Mouse (Mus musculus) brown adipose tissue, adult 24 weeks (tissue): ENCODE results near the gene Lgi1. TPM values are rescaled to one million over a fixed set of nuclear protein-coding genes. Genes with fewer than 3 reads are reported as not detected.

Source experiments
- H3K27ac ChIP-seq: fragments of 200-500 bp; replicated peaks from 2 replicates; pipeline ENCODE4 v1.5.1; 2012; ENCODE audit warnings: low read depth, mild to moderate bottlenecking, low read length
- H3K4me1 ChIP-seq: fragments of 200-500 bp; 2 replicates; pipeline ENCODE4 v1.6.1; 2012; ENCODE audit warnings: low read length, mixed read lengths; ENCODE audit not compliant: control insufficient read depth, insufficient read depth, insufficient read length
- H3K4me3 ChIP-seq: fragments of 200-500 bp; 2 replicates; pipeline ENCODE4 v1.5.1; 2012; ENCODE audit warnings: low read depth, mild to moderate bottlenecking, low read length, moderate library complexity; ENCODE audit not compliant: insufficient read depth
- polyA plus RNA-seq: library from polyadenylated mRNA; stranded (reverse); fragments of >200 nt; gene quantifications from 2 replicates; pipeline ENCODE4 v1.2.4, GENCODE M21; 2012; ENCODE audit not compliant: missing spikeins, insufficient read depth, insufficient read length

Gene Lgi1
- polyA plus RNA-seq, 1 experiment: 4.0 TPM

GRCm38 (mm10) chr19:38327002-38327401 lies 62.7 kb downstream of the Lgi1 start:
- no peak overlapping the region for H3K4me3 ChIP-seq
- H3K4me1 ChIP-seq: no peaks in the 10 kb centered on the region
- H3K27ac ChIP-seq: no peak overlapping the region

- no peak overlapping the region for H3K4me3 ChIP-seq
- H3K4me1 ChIP-seq: no peaks in the 10 kb centered on the region
- H3K27ac ChIP-seq: no peak overlapping the region
These were observed 63.7 kb downstream of the Lgi1 start for GRCm38 (mm10) chr19:38328010-38328409.

- Histone ChIP-seq H3K27ac (no peak overlapping the region), H3K4me1 (no peaks in the 10 kb centered on the region), H3K4me3 (no peak overlapping the region)
These were observed 64.9 kb downstream of the Lgi1 start for GRCm38 (mm10) chr19:38329257-38329656.

- H3K4me3 ChIP-seq: no peak overlapping the region
These were observed 66.7 kb downstream of the Lgi1 start for GRCm38 (mm10) chr19:38331072-38331471.

GRCm38 (mm10) chr19:38332245-38332644 lies 67.9 kb downstream of the Lgi1 start:
- H3K27ac ChIP-seq: no peak overlapping the region
- H3K4me3 ChIP-seq: no peak overlapping the region
- no peaks in the 10 kb centered on the region for H3K4me1 ChIP-seq

More at GRCm38 (mm10) chr19:38331072-38331471, 66.7 kb downstream of the Lgi1 start:
- no peak overlapping the region for H3K27ac ChIP-seq
- H3K4me1 ChIP-seq: no peaks in the 10 kb centered on the region

GRCm38 (mm10) chr19:38332820-38333219 lies 68.5 kb downstream of the Lgi1 start:
- Histone ChIP-seq H3K4me3 (no peak overlapping the region), H3K27ac (no peak overlapping the region)

GRCm38 (mm10) chr19:38336553-38336952 lies 72.2 kb downstream of the Lgi1 start:
- Histone ChIP-seq H3K27ac (no peak overlapping the region), H3K4me3 (no peak overlapping the region), H3K4me1 (no peaks in the 10 kb centered on the region)

More at GRCm38 (mm10) chr19:38332820-38333219, 68.5 kb downstream of the Lgi1 start:
- H3K4me1 ChIP-seq: no peaks in the 10 kb centered on the region

- Histone ChIP-seq H3K27ac (no peak overlapping the region), H3K4me1 (no peaks in the 10 kb centered on the region)
These were observed 73.0 kb downstream of the Lgi1 start for GRCm38 (mm10) chr19:38337332-38337731.

GRCm38 (mm10) chr19:38339734-38340133 lies 75.4 kb downstream of the Lgi1 start:
- no peak overlapping the region for H3K4me3 ChIP-seq
- H3K4me1 ChIP-seq: no peaks in the 10 kb centered on the region
- H3K27ac ChIP-seq: no peak overlapping the region

More at GRCm38 (mm10) chr19:38337332-38337731, 73.0 kb downstream of the Lgi1 start:
- no peak overlapping the region for H3K4me3 ChIP-seq

- Histone ChIP-seq H3K4me1 (no peaks in the 10 kb centered on the region), H3K27ac (no peak overlapping the region), H3K4me3 (no peak overlapping the region)
These were observed 78.9 kb downstream of the Lgi1 start for GRCm38 (mm10) chr19:38343246-38343645.

GRCm38 (mm10) chr19:38348271-38349012 lies 84.1 kb downstream of the Lgi1 start:
- Histone ChIP-seq H3K4me3 (no peak overlapping the region), H3K4me1 (no peaks in the 10 kb centered on the region), H3K27ac (no peak overlapping the region)

GRCm38 (mm10) chr19:38349013-38349341 lies 84.6 kb downstream of the Lgi1 start:
- Histone ChIP-seq H3K4me3 (no peak overlapping the region), H3K4me1 (no peaks in the 10 kb centered on the region), H3K27ac (no peak overlapping the region)

- H3K4me1 ChIP-seq: no peaks in the 10 kb centered on the region
- H3K4me3 ChIP-seq: no peak overlapping the region
- H3K27ac ChIP-seq: no peak overlapping the region
These were observed 86.9 kb downstream of the Lgi1 start for GRCm38 (mm10) chr19:38351202-38351601.

GRCm38 (mm10) chr19:38351728-38352127 lies 87.4 kb downstream of the Lgi1 start:
- H3K4me3 ChIP-seq: no peak overlapping the region
- H3K4me1 ChIP-seq: no peaks in the 10 kb centered on the region
- H3K27ac ChIP-seq: no peak overlapping the region

- H3K4me1 ChIP-seq: no peaks in the 10 kb centered on the region
- H3K4me3 ChIP-seq: no peak overlapping the region
- H3K27ac ChIP-seq: no peak overlapping the region
These were observed 88.3 kb downstream of the Lgi1 start for GRCm38 (mm10) chr19:38352495-38353130.

- Histone ChIP-seq H3K4me3 (no peak overlapping the region), H3K4me1 (no peaks in the 10 kb centered on the region), H3K27ac (no peak overlapping the region)
These were observed 89.9 kb downstream of the Lgi1 start for GRCm38 (mm10) chr19:38354279-38354678.
